Mouse (Mus musculus) v-Abl transformed pro-B cells (cell line): ENCODE results near the gene Map6d1.

Source experiments
- in situ Hi-C, 2 experiments: fragments of 400-800 bp; cut with MboI; formaldehyde crosslinking; loops; one replicate each; pipeline ENCODE4 v1.15.1; 2025; ENCODE audit not compliant: unreplicated experiment in 2 of 2

The Map6d1 gene

GRCm38 (mm10) chr16:20240468-20241414 lies at the start of gene Map6d1:
TSS of gene Map6d1 (minus strand) at chr16:20241358.
- in situ Hi-C loops: no loop called here

GRCm38 (mm10) chr16:20280238-20280637 lies 39.1 kb upstream of the Map6d1 start:
- in situ Hi-C loops: loop anchor here in 1 of 2 experiments (10.0 kb wide), 1 partner anchor 155 kb away; no protein-coding TSS in a partner anchor

GRCm38 (mm10) chr16:20279395-20279794 lies 38.2 kb upstream of the Map6d1 start:
- in situ Hi-C loops: no loop called here

GRCm38 (mm10) chr16:20272994-20273393 lies 31.8 kb upstream of the Map6d1 start:
- in situ Hi-C loops: no loop called here

GRCm38 (mm10) chr16:20271339-20271738 lies 30.2 kb upstream of the Map6d1 start:
- in situ Hi-C loops: no loop called here

- in situ Hi-C loops: no loop called here
These were observed 23.9 kb upstream of the Map6d1 start for GRCm38 (mm10) chr16:20265089-20265488.

GRCm38 (mm10) chr16:20257926-20258325 lies 16.8 kb upstream of the Map6d1 start:
- in situ Hi-C loops: no loop called here

- in situ Hi-C loops: no loop called here
These were observed 7.5 kb upstream of the Map6d1 start for GRCm38 (mm10) chr16:20248442-20249174.

- in situ Hi-C loops: no loop called here
These were observed 5.9 kb upstream of the Map6d1 start for GRCm38 (mm10) chr16:20247103-20247502.

- in situ Hi-C loops: no loop called here
These were observed 2.5 kb downstream of the Map6d1 start for GRCm38 (mm10) chr16:20238646-20239045.

GRCm38 (mm10) chr16:20237426-20237825 lies 3.7 kb downstream of the Map6d1 start:
- in situ Hi-C loops: no loop called here

- in situ Hi-C loops: no loop called here
These were observed 6.8 kb downstream of the Map6d1 start for GRCm38 (mm10) chr16:20234406-20234805.

- in situ Hi-C loops: no loop called here
These were observed 13.0 kb downstream of the Map6d1 start for GRCm38 (mm10) chr16:20228167-20228566.

- in situ Hi-C loops: no loop called here
These were observed 13.7 kb downstream of the Map6d1 start for GRCm38 (mm10) chr16:20227504-20227903.

- in situ Hi-C loops: no loop called here
These were observed 14.5 kb downstream of the Map6d1 start for GRCm38 (mm10) chr16:20226676-20227075.

- in situ Hi-C loops: loop anchor here (25.0 kb wide), 2 partner anchors 415 to 965 kb away; partner anchors contain the start of gene Ece2 (in 1 of the 2)
These were observed 18.4 kb downstream of the Map6d1 start for GRCm38 (mm10) chr16:20222726-20223125.

GRCm38 (mm10) chr16:20213591-20214226 lies 27.4 kb downstream of the Map6d1 start:
- in situ Hi-C loops: loop anchor here (10.0 to 25.0 kb wide), 3 partner anchors 424 to 974 kb away; partner anchors contain the start of gene Ece2 (in 1 of the 2)

GRCm38 (mm10) chr16:20199501-20200201 lies 41.5 kb downstream of the Map6d1 start:
- in situ Hi-C loops: loop anchor here (25.0 kb wide), 2 partner anchors 438 to 988 kb away; partner anchors contain the start of gene Ece2 (in 1 of the 2)

GRCm38 (mm10) chr16:20196962-20197361 lies 44.2 kb downstream of the Map6d1 start:
- in situ Hi-C loops: no loop called here

GRCm38 (mm10) chr16:20195546-20195945 lies 45.6 kb downstream of the Map6d1 start:
- in situ Hi-C loops: no loop called here
